Mouse (Mus musculus) cerebellum, adult 2 months (tissue): ENCODE data around the gene Gstp3. TPM values are rescaled to one million over a fixed set of nuclear protein-coding genes. Genes with fewer than 3 reads are reported as not detected.

Experiments
- DNase-seq, 2 experiments: peaks; one replicate each; pipeline ENCODE4 v3.0.0; 2021
- H3K27ac ChIP-seq: fragments of 200-500 bp; 2 replicates; pipeline ENCODE4 v1.5.1; 2012; ENCODE audit warnings: low read length, control low read depth, inconsistent platforms; ENCODE audit not compliant: insufficient read depth
- H3K27me3 ChIP-seq: fragments of 200-500 bp; 2 replicates; pipeline ENCODE4 v1.6.1; 2012; ENCODE audit warnings: inconsistent platforms, mild to moderate bottlenecking, low read length, moderate library complexity; ENCODE audit not compliant: control insufficient read depth, insufficient read depth
- H3K4me1 ChIP-seq: fragments of 200-500 bp; 2 replicates; pipeline ENCODE4 v1.6.1; 2011; ENCODE audit warnings: low read length; ENCODE audit not compliant: control insufficient read depth, insufficient read depth
- H3K4me3 ChIP-seq: fragments of 200-500 bp; replicated peaks from 2 replicates; pipeline ENCODE3; 2011; ENCODE audit warnings: mild to moderate bottlenecking, low read depth, low read length, control low read depth; ENCODE audit not compliant: insufficient read depth
- CTCF ChIP-seq: fragments of 200-500 bp; IDR thresholded peaks from 2 replicates; pipeline ENCODE4 v1.5.1; 2011; ENCODE audit warnings: low read depth, mild to moderate bottlenecking, control low read depth, low read length, moderate library complexity, borderline replicate concordance; ENCODE audit not compliant: insufficient read depth
- POLR2A ChIP-seq: fragments of 200-500 bp; IDR thresholded peaks from 2 replicates; pipeline ENCODE4 v1.6.1; 2011; ENCODE audit warnings: low read length, control low read depth, borderline replicate concordance; ENCODE audit not compliant: insufficient read depth
- WGBS: fragments of 180-500 bp; shearing (Covaris S2); methylation state at CpG from one replicate; pipeline ENCODE4 v1.1.7; 2018; 5-methylcytosine and 5-hydroxymethylcytosine counted together
- polyA plus RNA-seq: library from polyadenylated mRNA; depleted of rRNA; stranded (reverse); fragments of >200 nt; gene quantifications from 2 replicates; pipeline ENCODE4 v1.2.3, GENCODE M21; 2012; rRNA removed

The Gstp3 gene
- not detected in 2 replicates for polyA plus RNA-seq

DNA sequence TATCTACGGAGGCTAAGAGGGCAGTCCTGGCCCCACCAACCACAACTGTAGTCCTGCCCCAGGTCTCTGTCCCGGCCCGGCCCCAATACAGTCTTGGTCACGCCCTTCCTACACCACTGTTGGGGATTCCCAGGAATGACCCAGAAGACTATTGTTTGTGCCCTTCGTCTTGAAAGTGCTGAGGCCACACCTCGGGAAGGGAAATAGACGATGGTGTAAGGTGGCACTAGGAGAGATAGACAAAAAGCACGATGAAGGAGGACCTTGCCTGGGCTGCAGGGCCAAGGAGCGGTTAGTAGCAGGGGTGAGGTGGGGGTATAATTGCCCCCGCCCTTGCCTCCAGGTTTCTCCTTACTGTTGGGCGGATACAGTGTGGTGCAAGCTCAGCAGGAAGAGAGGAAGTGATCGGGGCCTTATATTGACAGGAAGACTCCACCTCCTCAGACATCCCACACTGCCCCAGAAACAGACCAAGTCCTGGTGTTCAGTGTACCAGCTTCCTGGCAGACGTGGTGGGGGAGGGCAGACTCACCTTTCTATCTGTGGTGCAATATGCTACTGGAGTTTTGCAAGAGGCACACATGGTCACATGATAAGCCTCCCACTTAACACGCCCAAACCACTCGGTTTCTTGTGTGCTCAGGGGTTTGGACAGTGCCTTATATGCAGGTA is at the start of gene Gstp3:
Gstp3 (minus strand) TSS at position 501 of the 672 bp plus-strand sequence.
- 87% methylated on average over 15 of the region's 15 CpGs for WGBS
- H3K4me1 ChIP-seq: peaks cover 16% of the 10 kb centered on the region
- no peak within 1 kb of the TSS for H3K4me3 ChIP-seq
- TF ChIP-seq CTCF (no peak), POLR2A (no peak)
- peak in 1 of 2 experiments; percentile 3 for DNase-seq
- H3K27me3 ChIP-seq: no peaks in the 10 kb centered on the region
- no peak within 1 kb of the TSS for H3K27ac ChIP-seq

DNA sequence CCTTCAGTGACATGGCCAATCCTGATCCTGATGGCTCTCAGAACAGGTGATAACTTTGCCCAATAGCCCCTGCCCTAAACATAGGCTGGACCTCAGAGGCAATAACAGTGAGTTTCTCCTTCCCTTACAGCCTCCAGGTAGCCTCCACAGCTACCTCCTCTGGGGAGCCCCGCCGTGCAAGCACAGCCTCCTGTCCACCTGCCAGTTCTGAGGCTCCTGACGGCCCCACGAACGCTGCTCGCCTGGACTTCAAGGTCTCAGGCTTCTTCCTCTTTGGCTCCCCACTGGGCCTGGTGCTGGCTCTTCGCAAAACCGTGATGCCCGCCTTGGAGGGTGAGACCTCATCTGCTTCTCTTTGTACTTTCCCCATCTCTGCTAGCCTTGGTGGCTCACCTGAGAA is 49.2 kb upstream of the Gstp3 start:
- no peak overlapping the region for H3K27ac ChIP-seq
- no peaks in the 10 kb centered on the region for H3K27me3 ChIP-seq
- no peak for DNase-seq
- H3K4me3 ChIP-seq: no peak overlapping the region
- H3K4me1 ChIP-seq: peaks cover 40% of the 10 kb centered on the region
- TF ChIP-seq CTCF (no peak), POLR2A (no peak)
- 53% methylated on average over 9 of the region's 9 CpGs for WGBS

DNA sequence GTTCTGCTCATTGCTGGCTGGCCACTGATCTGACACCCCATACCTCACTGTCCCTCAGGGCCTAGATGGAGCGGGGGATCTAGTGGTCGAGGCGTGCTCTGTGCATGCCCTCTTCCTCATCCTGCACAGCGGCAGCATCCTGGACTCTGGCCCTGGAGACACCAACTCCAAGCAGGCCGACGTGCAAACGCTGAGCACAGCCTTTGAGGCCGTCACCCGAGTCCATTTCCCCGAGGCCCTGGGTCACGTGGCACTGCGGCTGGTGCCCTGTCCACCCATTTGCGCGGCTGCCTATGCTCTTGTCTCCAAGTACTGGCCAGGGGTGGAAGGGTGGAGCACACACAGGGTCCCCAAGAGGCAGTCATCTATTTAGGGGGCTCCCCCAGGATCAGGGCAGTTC is 47.3 kb upstream of the Gstp3 start:
- Histone ChIP-seq H3K27me3 (no peaks in the 10 kb centered on the region), H3K4me1 (peaks cover 35% of the 10 kb centered on the region), H3K27ac (no peak overlapping the region), H3K4me3 (no peak overlapping the region)
- 85% methylated on average over 14 of the region's 14 CpGs for WGBS
- no peak for DNase-seq
- TF ChIP-seq POLR2A (no peak), CTCF (no peak)

DNA sequence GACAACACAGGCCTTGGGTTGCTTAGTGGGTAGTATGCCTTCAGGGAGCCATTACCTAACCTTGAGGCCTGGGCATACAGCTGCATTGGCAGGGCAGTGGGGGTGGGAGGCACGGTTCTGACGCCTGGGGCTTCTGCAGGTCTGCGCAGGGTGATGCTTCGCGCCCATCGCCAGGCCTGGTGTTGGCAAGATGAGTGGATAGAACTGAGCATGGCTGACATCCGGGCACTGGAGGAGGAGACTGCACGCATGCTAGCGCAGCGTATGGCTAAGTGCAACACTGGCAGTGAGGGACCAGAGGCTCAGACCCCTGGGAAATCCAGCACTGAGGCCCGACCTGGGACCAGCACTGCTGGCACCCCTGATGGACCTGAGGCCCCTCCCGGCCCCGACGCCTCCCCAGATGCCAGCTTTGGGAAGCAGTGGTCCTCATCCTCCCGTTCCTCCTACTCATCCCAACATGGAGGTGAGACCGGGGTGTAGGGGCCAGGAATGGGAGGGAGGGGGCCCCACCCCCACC is 45.4 kb upstream of the Gstp3 start:
- WGBS: 81% methylated on average over 16 of the region's 16 CpGs
- Histone ChIP-seq H3K27ac (no peak overlapping the region), H3K4me3 (no peak overlapping the region), H3K4me1 (peaks cover 26% of the 10 kb centered on the region), H3K27me3 (no peaks in the 10 kb centered on the region)
- TF ChIP-seq CTCF: no peak
- no peak for TF ChIP-seq POLR2A
- DNase-seq: no peak

DNA sequence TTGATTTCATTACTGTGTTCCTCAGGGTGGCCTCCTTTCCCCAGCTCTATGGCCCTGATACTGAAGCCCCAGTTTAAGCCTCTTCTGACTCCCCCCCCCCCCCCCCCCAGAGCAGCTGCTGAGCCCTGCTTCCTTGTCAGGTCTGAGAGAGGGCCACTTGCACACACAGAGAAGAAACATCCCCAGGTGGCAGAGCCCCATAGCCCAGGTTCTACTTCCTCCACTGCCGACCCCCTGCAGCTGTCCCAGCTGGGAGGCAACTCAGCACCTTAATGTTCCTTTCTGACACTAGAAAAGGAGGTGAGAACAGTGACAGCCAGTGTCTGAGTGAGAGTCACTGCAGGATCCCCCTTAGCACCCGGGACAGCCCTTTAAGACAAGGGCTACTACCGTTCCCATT is 44.4 kb upstream of the Gstp3 start:
- WGBS: 65% methylated on average over 3 of the region's 3 CpGs
- no peak for TF ChIP-seq CTCF
- TF ChIP-seq POLR2A: no peak
- H3K27me3 ChIP-seq: no peaks in the 10 kb centered on the region
- no peak overlapping the region for H3K4me3 ChIP-seq
- DNase-seq: no peak
- peaks cover 31% of the 10 kb centered on the region for H3K4me1 ChIP-seq
- peak overlapping the region; percentile 83; the same call in 1 of the 2 replicates for H3K27ac ChIP-seq

DNA sequence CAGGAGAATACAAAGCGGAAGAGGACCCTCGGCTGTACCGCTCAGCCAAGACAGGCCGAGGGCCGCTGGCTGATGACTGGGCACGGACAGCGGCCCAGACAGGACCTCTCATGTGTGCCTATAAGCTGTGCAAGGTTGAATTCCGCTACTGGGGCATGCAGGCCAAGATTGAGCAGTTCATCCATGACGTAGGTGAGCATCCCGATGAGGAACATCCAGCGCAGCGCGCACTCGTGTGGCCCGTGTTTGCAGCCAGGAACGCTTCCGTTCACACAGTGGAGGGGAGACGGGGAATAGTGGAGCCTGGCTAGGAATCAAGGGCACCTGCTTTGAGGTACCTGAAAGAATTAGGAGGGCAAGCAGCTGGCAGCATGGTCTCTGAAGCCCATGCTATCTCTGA is 43.9 kb upstream of the Gstp3 start:
- peak overlapping the region; percentile 72 for H3K4me3 ChIP-seq
- peaks cover 34% of the 10 kb centered on the region for H3K4me1 ChIP-seq
- H3K27me3 ChIP-seq: no peaks in the 10 kb centered on the region
- TF ChIP-seq POLR2A (no peak), CTCF (no peak)
- WGBS: 63% methylated on average over 18 of the region's 18 CpGs
- DNase-seq: peak; percentile 43 to 56
- peak overlapping the region; percentile 83 for H3K27ac ChIP-seq

DNA sequence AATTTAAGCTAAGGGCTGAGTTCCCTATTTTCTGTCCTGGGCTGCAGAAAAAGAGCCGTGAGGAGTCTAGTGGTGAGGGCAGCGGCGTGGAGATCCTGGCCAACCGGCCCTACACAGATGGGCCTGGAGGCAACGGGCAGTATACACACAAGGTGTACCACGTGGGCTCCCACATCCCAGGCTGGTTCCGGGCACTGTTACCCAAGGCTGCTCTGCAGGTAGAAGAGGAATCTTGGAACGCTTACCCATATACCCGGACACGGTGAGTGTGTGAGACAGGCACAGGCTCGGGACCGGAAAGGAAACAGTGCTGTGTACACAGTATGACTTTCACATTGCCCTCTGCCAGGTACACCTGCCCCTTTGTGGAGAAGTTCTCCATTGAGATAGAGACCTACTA is 43.3 kb upstream of the Gstp3 start:
- peak; percentile 73 to 86 for DNase-seq
- Histone ChIP-seq H3K4me3 (peak overlapping the region; percentile 72), H3K4me1 (peaks cover 34% of the 10 kb centered on the region), H3K27ac (peak overlapping the region; percentile 94), H3K27me3 (no peaks in the 10 kb centered on the region)
- 15% methylated on average over 12 of the region's 12 CpGs for WGBS
- TF ChIP-seq POLR2A: no peak
- TF ChIP-seq CTCF: no peak

DNA sequence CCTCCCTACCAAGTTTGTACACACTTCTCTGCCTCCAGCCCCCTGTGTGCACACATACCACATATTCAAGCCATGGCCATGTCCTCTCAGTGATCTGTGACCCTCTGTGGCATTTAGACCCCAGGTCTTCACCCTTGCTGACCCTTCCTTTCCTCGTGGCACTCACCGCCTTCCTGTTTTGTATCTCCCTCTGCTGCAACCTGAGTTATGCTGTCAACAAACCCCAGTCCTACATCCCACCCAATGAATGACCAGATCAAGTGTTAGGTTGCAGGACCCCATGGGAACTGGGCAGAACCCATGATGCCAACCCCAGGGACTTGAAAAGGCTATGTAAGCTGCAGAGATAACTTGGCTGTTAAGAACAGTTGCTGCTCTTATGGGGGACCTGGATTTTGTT is 42.7 kb upstream of the Gstp3 start:
- peaks cover 34% of the 10 kb centered on the region for H3K4me1 ChIP-seq
- peak overlapping the region; percentile 94 for H3K27ac ChIP-seq
- 87% methylated on average over 2 of the region's 2 CpGs for WGBS
- TF ChIP-seq CTCF: no peak
- TF ChIP-seq POLR2A: no peak
- H3K27me3 ChIP-seq: no peaks in the 10 kb centered on the region
- DNase-seq: no peak
- H3K4me3 ChIP-seq: peak overlapping the region; percentile 72
